Mouse (Mus musculus) kidney, embryonic 14.5 days (tissue): ENCODE measurements around the gene Stat1. TPM values are rescaled to one million over a fixed set of nuclear protein-coding genes. Genes with fewer than 3 reads are reported as not detected.

Experiments used
- ATAC-seq: fragments of 200-750 bp; cut with Nextera tagmentation; 2 replicates; pipeline ENCODE4 v1.8.0; 2017; ENCODE audit warnings: moderate number of reproducible peaks, mild to moderate bottlenecking, moderate TSS enrichment, moderate library complexity; ENCODE audit not compliant: low FRiP score, low TSS enrichment
- H3K27ac ChIP-seq: fragments of 300-500 bp; sonication (generic); 2 replicates; pipeline ENCODE4 v1.5.1; 2014; ENCODE audit warnings: low read depth, mild to moderate bottlenecking, low read length, moderate library complexity, mixed read lengths
- H3K27me3 ChIP-seq: fragments of 300-500 bp; sonication (generic); 2 replicates; pipeline ENCODE4 v1.6.1; 2014; ENCODE audit warnings: mild to moderate bottlenecking, low read length; ENCODE audit not compliant: control insufficient read depth, insufficient read depth
- H3K36me3 ChIP-seq: fragments of 300-500 bp; sonication (generic); 2 replicates; pipeline ENCODE4 v1.6.1; 2014; ENCODE audit warnings: low read length, mixed read lengths; ENCODE audit not compliant: control insufficient read depth, insufficient read depth
- H3K4me1 ChIP-seq: fragments of 300-500 bp; sonication (generic); 2 replicates; pipeline ENCODE4 v1.6.1; 2014; ENCODE audit warnings: low read length, mixed read lengths; ENCODE audit not compliant: control insufficient read depth, insufficient read depth
- H3K4me2 ChIP-seq: fragments of 300-500 bp; sonication (generic); replicated peaks from 2 replicates; pipeline ENCODE4 v1.6.1; 2014; ENCODE audit warnings: low read depth, mild to moderate bottlenecking, low read length
- H3K4me3 ChIP-seq: fragments of 300-500 bp; sonication (generic); 2 replicates; pipeline ENCODE4 v1.5.1; 2014; ENCODE audit warnings: mild to moderate bottlenecking, low read length
- H3K9ac ChIP-seq: fragments of 300-500 bp; sonication (generic); 2 replicates; pipeline ENCODE4 v1.6.1; 2014; ENCODE audit warnings: low read depth, mild to moderate bottlenecking, low read length, moderate library complexity
- H3K9me3 ChIP-seq: fragments of 300-500 bp; sonication (generic); 2 replicates; pipeline ENCODE4 v1.6.1; 2016; ENCODE audit warnings: low read length; ENCODE audit not compliant: control insufficient read depth
- WGBS: fragments of 180-500 bp; shearing (Covaris S2); extraction: QIAGEN DNeasy Blood & Tissue Kit; methylation state at CpG from one replicate; pipeline ENCODE4 v1.1.7; 2014; 5-methylcytosine and 5-hydroxymethylcytosine counted together
- polyA plus RNA-seq: library from polyadenylated mRNA; unstranded; fragments of >200 nt; fragmentation: Nextera tagmentation; extraction: Ambion mirVana; gene quantifications from 2 replicates; pipeline ENCODE4 v1.2.1, GENCODE M21; 2014

Gene Stat1
- polyA plus RNA-seq, 1 experiment from 2014 or later, result 20.0 TPM

DNA sequence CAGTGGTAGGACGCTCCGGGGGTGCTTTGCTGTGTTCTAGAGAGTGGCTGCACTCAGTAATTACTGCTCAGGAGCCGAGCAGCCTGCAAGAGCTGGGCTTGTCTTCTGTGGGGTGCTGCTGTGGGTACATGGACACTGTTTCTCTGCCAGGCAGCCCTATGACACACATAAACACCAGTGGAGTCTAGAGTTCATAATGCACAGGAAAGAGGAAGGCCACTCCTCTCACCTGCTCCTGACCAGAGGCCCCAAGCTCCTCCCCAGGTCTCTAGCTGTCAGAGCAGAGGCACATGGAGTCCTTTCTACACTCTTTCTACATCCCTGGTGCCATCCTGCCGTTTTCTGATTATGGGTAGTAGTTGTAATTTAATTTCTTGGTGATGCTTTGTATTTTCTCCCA, 22.9 kb downstream of the Stat1 start:
- H3K27ac ChIP-seq, result no peak overlapping the region
- H3K9ac ChIP-seq, result no peak overlapping the region
- no peak for ATAC-seq
- 0 out of 2 replicates have a peak, but pooled peaks cover 2% of the 10 kb centered on the region for H3K4me1 ChIP-seq
- H3K36me3 ChIP-seq, result peaks cover 2% of the 10 kb centered on the region
- no peak overlapping the region for H3K4me3 ChIP-seq
- WGBS, result 72% methylated on average over 4 of the region's 4 CpGs
- H3K4me2 ChIP-seq, result no peak overlapping the region
- no peaks in the 10 kb centered on the region for H3K9me3 ChIP-seq
- no peaks in the 10 kb centered on the region for H3K27me3 ChIP-seq

DNA sequence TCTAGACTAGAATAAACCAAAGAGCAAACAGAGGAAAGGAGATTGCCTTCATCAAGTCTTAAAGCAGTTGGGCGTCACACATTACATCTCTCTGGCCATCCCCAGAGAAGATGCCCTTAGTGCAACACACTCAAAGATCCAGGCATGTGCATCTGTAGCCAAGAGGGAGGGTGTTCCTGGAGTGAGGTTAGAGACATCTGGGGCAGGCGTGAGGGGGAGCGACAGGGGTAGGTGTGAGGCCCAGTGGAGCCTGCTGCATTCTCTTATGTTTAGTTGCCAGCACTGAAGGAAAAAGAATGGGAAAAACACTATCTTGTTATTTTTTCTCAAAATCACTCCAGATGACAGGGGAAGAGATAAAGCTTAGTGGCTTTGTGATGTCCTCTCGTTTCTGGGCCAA, 24.0 kb downstream of the Stat1 start:
- H3K4me3 ChIP-seq, result no peak overlapping the region
- peaks cover under 1% of the 10 kb centered on the region for H3K36me3 ChIP-seq
- WGBS, result 76% methylated on average over 4 of the region's 4 CpGs
- no peak overlapping the region for H3K9ac ChIP-seq
- H3K4me1 ChIP-seq, result 0 out of 2 replicates have a peak, but pooled peaks cover 2% of the 10 kb centered on the region
- H3K9me3 ChIP-seq, result no peaks in the 10 kb centered on the region
- H3K27me3 ChIP-seq, result no peaks in the 10 kb centered on the region
- no peak for ATAC-seq
- no peak overlapping the region for H3K27ac ChIP-seq
- H3K4me2 ChIP-seq, result no peak overlapping the region

DNA sequence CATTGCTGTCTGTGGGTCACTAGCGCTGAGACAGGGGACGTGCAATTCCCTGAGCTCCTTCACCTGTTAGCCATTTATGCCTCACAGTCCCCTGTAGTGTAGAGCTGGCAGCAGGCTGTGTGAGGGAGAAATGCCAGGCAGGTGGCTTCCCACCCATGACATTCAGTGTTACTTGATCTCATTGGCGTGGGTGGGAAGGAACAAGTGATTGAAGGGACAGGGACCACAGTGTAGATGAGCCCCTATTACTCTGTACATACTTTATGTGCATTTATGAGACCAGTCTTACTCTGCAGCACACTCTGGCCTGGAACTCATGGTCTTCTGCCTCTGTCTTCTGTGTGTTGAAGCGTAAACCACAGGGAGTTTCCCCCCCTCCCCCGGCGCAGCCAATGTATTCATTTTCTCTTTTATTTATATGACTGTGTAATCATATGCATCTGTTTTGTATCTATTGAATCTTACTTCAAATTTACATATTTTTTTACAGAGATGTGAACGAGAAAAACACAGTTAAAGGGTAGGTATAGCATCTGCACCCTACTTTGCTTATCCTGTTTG, 24.4 kb downstream of the Stat1 start:
- no peaks in the 10 kb centered on the region; the same call in 1 of the 2 replicates for H3K36me3 ChIP-seq
- H3K9ac ChIP-seq, result no peak overlapping the region
- H3K4me3 ChIP-seq, result no peak overlapping the region
- WGBS, result 80% methylated on average over 7 of the region's 7 CpGs
- no peaks in the 10 kb centered on the region for H3K9me3 ChIP-seq
- H3K27me3 ChIP-seq, result no peaks in the 10 kb centered on the region
- H3K27ac ChIP-seq, result no peak overlapping the region
- H3K4me1 ChIP-seq, result 0 out of 2 replicates have a peak, but pooled peaks cover 2% of the 10 kb centered on the region
- ATAC-seq, result no peak
- H3K4me2 ChIP-seq, result no peak overlapping the region

DNA sequence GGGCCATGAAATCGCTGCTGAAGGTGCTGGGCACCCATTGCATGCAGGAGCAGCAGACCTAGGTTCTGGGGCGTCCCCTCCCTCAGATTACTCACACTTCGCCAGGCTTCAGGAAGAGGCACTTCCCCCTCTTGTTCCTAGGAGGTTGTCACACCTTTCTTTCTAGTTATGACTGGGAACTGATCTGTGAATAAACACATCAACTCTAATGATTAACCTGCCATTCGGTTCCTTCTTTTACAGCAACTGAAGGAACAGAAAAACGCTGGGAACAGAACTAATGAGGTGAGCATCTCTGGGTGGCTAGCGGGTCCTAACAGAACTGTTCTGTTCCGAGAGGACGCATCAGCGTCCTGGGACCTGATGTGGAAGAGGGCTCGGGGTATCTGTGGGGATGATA, 25.7 kb downstream of the Stat1 start:
- Histone ChIP-seq H3K9ac (no peak overlapping the region), H3K4me2 (no peak overlapping the region), H3K27ac (no peak overlapping the region), H3K9me3 (no peaks in the 10 kb centered on the region), H3K4me3 (no peak overlapping the region), H3K4me1 (0 out of 2 replicates have a peak, but pooled peaks cover 2% of the 10 kb centered on the region), H3K36me3 (no peaks in the 10 kb centered on the region; the same call in 1 of the 2 replicates), H3K27me3 (no peaks in the 10 kb centered on the region)
- WGBS, result 77% methylated on average over 10 of the region's 10 CpGs
- no peak; the same call in 1 of the 2 replicates for ATAC-seq

DNA sequence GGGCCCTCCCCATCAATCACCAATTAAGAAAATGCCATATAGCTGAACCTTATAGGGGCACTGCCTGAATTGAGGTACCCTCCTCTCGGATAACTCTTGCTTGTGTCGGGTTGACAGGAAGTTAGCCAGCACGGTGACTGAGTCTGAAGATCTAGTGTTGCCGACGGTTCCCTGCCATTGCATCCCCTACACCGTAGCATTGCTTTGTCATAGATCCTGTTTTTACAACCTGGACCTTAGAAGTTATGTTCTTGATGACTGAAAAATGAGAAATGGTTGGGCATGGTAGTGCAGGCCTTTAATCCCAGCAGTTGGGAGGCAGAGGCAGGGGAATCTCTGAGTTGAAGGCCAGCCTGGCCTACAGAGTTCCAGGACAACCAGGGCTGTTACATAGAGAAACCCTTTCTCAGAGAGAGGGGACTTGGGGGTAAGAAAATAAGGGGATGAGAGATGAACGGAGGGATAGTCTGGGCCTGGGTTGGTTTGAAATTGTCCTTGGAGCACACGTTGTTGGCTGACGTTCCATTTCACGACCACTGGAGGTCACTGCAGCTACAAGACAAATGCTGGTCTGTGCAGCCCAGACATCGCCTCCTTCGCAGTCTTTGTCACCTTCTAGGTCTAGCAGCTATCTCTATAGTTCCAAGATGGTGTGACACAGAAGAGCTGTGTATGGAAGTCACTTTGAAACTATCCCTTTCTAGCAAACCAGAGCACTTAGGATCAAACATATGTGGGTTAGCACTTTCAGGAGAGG, 27.2 kb downstream of the Stat1 start:
- peak; percentile 73 for ATAC-seq
- no peak overlapping the region for H3K4me3 ChIP-seq
- H3K27me3 ChIP-seq, result no peaks in the 10 kb centered on the region
- no peak overlapping the region for H3K9ac ChIP-seq
- no peaks in the 10 kb centered on the region for H3K9me3 ChIP-seq
- WGBS, result 50% methylated on average over 12 of the region's 12 CpGs
- no peaks in the 10 kb centered on the region; the same call in 1 of the 2 replicates for H3K36me3 ChIP-seq
- no peaks in the 10 kb centered on the region for H3K4me1 ChIP-seq
- no peak overlapping the region for H3K4me2 ChIP-seq
- no peak overlapping the region for H3K27ac ChIP-seq

DNA sequence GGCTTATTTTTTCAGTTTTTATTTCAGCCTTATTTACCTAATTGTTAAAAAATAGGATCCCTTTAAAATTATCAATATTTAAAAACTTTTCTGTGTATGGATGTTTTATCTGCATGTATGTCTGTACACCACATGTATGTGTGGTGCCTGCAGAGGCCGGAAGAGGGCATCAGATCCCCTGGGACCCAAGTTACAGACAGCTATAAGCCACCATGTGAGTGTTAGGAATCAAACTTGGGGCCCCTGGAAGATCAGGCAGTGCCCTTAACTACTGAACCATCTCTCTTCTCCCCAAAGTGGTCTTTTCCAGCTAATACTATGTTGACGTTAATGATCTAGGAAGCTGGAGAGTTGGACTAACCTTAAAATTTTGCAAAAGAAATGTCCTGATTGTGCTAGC, 28.2 kb downstream of the Stat1 start:
- Histone ChIP-seq H3K4me1 (no peaks in the 10 kb centered on the region), H3K4me3 (no peak overlapping the region), H3K36me3 (no peaks in the 10 kb centered on the region; the same call in 1 of the 2 replicates), H3K27me3 (no peaks in the 10 kb centered on the region), H3K4me2 (no peak overlapping the region), H3K9me3 (no peaks in the 10 kb centered on the region), H3K27ac (no peak overlapping the region), H3K9ac (no peak overlapping the region)
- ATAC-seq, result no peak
- 86% methylated on average over 2 of the region's 2 CpGs for WGBS

DNA sequence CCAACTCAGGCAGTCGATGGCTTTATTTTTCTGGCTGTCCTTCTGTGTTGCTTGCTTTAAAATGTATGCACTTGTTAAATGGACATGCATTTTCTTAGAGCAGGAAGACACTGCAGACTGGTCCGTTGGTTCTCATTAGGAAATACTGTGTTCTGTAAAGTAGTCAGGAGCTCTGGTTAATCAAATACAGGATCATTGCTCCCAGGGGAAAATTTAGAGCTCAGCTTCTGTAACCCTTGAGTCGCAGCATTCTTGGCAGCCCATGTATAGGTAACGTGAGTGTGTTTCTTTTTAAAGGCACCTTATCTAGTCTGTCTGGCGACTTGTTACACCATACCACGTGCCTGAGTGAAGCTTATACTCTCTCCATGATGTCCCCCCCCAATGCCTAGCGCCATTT, 28.9 kb downstream of the Stat1 start:
- no peaks in the 10 kb centered on the region for H3K9me3 ChIP-seq
- no peak overlapping the region for H3K27ac ChIP-seq
- no peak overlapping the region for H3K4me3 ChIP-seq
- no peak for ATAC-seq
- H3K27me3 ChIP-seq, result no peaks in the 10 kb centered on the region
- no peak overlapping the region for H3K4me2 ChIP-seq
- H3K36me3 ChIP-seq, result no peaks in the 10 kb centered on the region; the same call in 1 of the 2 replicates
- WGBS, result 66% methylated on average over 7 of the region's 7 CpGs
- H3K9ac ChIP-seq, result no peak overlapping the region
- H3K4me1 ChIP-seq, result no peaks in the 10 kb centered on the region

DNA sequence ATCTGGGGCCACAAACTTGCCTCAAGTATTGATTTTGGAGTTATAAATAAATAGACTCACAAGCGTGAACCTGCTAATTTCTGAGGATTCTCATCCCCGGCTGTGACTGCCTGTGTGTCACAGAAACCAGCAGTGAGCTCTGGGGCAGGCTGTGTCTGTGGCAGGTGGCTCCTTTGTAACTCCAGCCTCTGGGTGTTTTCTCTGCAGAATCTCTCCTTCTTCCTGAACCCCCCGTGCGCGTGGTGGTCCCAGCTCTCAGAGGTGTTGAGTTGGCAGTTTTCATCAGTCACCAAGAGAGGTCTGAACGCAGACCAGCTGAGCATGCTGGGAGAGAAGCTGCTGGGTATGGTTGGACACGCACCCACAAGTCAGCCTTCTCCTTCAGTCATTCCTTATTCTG, 29.5 kb downstream of the Stat1 start:
- H3K27ac ChIP-seq, result no peak overlapping the region
- no peaks in the 10 kb centered on the region for H3K27me3 ChIP-seq
- H3K9me3 ChIP-seq, result no peaks in the 10 kb centered on the region
- no peaks in the 10 kb centered on the region; the same call in 1 of the 2 replicates for H3K36me3 ChIP-seq
- H3K4me2 ChIP-seq, result no peak overlapping the region
- H3K4me1 ChIP-seq, result no peaks in the 10 kb centered on the region
- ATAC-seq, result no peak
- no peak overlapping the region for H3K4me3 ChIP-seq
- WGBS, result 84% methylated on average over 7 of the region's 7 CpGs
- no peak overlapping the region for H3K9ac ChIP-seq

DNA sequence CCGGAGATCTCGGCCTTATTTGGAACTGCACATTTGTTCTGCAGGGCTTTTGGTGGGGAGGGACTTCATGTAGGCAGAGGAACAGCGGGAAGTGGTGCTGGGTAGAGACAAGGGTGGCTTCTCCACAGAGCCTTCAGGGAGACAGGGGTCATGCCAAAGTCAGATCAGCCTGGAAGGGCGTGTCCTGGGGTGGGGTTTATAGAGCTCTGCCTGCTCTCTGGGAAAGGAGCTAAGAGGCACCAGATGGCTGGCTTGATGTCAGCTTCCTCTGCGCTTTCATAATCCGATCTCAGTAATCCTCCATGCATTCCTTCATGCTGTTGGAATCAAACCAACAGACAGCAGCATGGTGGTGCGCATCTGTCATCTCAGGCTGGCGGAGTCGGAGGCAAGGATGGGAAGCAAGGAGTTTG, 30.7 kb downstream of the Stat1 start:
- H3K4me2 ChIP-seq, result no peak overlapping the region
- no peak for ATAC-seq

More for the DNA sequence above, 30.7 kb downstream of the Stat1 start:
- Histone ChIP-seq H3K4me3 (no peak overlapping the region), H3K4me1 (no peaks in the 10 kb centered on the region), H3K9me3 (no peaks in the 10 kb centered on the region), H3K36me3 (no peaks in the 10 kb centered on the region), H3K9ac (no peak overlapping the region), H3K27me3 (no peaks in the 10 kb centered on the region), H3K27ac (no peak overlapping the region)
- 70% methylated on average over 9 of the region's 9 CpGs for WGBS
